Mouse (Mus musculus): ENCODE measurements at regions not wholly inside any gene's neighbourhood (a gene's known extent, or its start where the extent isn't known, plus 50 kb on each side); places are given as distances from the start of the nearest gene placed in this dataset.

DNA sequence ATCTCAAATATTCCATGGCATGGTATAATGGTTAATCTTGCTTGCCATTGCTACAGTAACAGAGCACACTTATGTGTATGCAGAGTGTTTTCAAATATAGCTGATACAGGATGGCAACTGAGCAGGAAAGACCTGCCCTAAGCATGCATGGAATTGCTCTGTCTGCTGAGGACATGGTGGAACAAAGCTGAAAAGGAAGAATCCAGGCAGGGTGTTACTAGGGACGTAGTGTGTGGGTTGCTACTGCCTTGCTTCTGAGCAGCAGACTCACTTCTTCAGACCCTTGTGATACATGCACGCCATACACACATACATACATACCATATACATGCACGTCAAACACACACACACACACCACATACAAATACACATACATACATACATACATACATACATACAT, 84.1 kb upstream of the Plekhg1 start:
- TF ChIP-seq MAFK (IDR thresholded peaks at IDR 0.05; ENCODE audit: insufficient read depth, low read depth, low read length) = no peak
- TF ChIP-seq ZC3H11A (IDR thresholded peaks at IDR 0.05; ENCODE audit: borderline replicate concordance, low read depth, low read length) = no peak
